Mouse (Mus musculus): Measurements from ENCODE around the gene Rnf144a.

Rnf144a gene

GRCm38 (mm10) chr12:26373721-26374120 is 41.3 kb downstream of the Rnf144a start:
- no peak for DNase-seq (ENCODE audit: low spot score)

GRCm38 (mm10) chr12:26370004-26370403 is 45.0 kb downstream of the Rnf144a start:
- no peak for DNase-seq (ENCODE audit: low spot score)

- no peak for DNase-seq (ENCODE audit: low spot score)
Observed at GRCm38 (mm10) chr12:26367361-26367760, 47.7 kb downstream of the Rnf144a start.

- no peak for DNase-seq (ENCODE audit: low spot score)
Observed at GRCm38 (mm10) chr12:26366372-26366771, 48.7 kb downstream of the Rnf144a start.

- no peak for DNase-seq (ENCODE audit: low spot score)
Observed at GRCm38 (mm10) chr12:26365531-26366315, 49.3 kb downstream of the Rnf144a start.

- no peak for DNase-seq (ENCODE audit: low spot score)
Observed at GRCm38 (mm10) chr12:26364822-26365221, 50.2 kb downstream of the Rnf144a start.

GRCm38 (mm10) chr12:26360946-26361523 is 54.0 kb downstream of the Rnf144a start:
- DNase-seq (ENCODE audit: low spot score) = no peak

GRCm38 (mm10) chr12:26359817-26360216 is 55.2 kb downstream of the Rnf144a start:
- no peak for DNase-seq (ENCODE audit: low spot score)

GRCm38 (mm10) chr12:26359241-26359640 is 55.8 kb downstream of the Rnf144a start:
- no peak for DNase-seq (ENCODE audit: low spot score)

GRCm38 (mm10) chr12:26357246-26357645 is 57.8 kb downstream of the Rnf144a start:
- DNase-seq (ENCODE audit: low spot score) = no peak

- no peak for DNase-seq (ENCODE audit: low spot score)
Observed at GRCm38 (mm10) chr12:26356191-26356590, 58.9 kb downstream of the Rnf144a start.

- DNase-seq (ENCODE audit: low spot score) = no peak
Observed at GRCm38 (mm10) chr12:26351321-26351720, 63.7 kb downstream of the Rnf144a start.

- DNase-seq (ENCODE audit: low spot score) = no peak
Observed at GRCm38 (mm10) chr12:26344408-26344807, 70.6 kb downstream of the Rnf144a start.

- no peak for DNase-seq (ENCODE audit: low spot score)
Observed at GRCm38 (mm10) chr12:26343131-26343530, 71.9 kb downstream of the Rnf144a start.

- no peak for DNase-seq (ENCODE audit: low spot score)
Observed at GRCm38 (mm10) chr12:26342663-26343062, 72.4 kb downstream of the Rnf144a start.

GRCm38 (mm10) chr12:26342086-26342485 is 73.0 kb downstream of the Rnf144a start:
- no peak for DNase-seq (ENCODE audit: low spot score)

GRCm38 (mm10) chr12:26340621-26341020 is 74.4 kb downstream of the Rnf144a start:
- no peak for DNase-seq (ENCODE audit: low spot score)

GRCm38 (mm10) chr12:26339886-26340285 is 75.2 kb downstream of the Rnf144a start:
- no peak for DNase-seq (ENCODE audit: low spot score)

- DNase-seq (ENCODE audit: low spot score) = no peak
Observed at GRCm38 (mm10) chr12:26339181-26339580, 75.9 kb downstream of the Rnf144a start.

- no peak for DNase-seq (ENCODE audit: low spot score)
Observed at GRCm38 (mm10) chr12:26333678-26334077, 81.4 kb downstream of the Rnf144a start.

- no peak for DNase-seq (ENCODE audit: low spot score)
Observed at GRCm38 (mm10) chr12:26331048-26331447, 84.0 kb downstream of the Rnf144a start.

GRCm38 (mm10) chr12:26329756-26330155 is 85.3 kb downstream of the Rnf144a start:
- no peak for DNase-seq (ENCODE audit: low spot score)

GRCm38 (mm10) chr12:26329031-26329675 is 85.9 kb downstream of the Rnf144a start:
- DNase-seq (ENCODE audit: low spot score) = no peak

All from spleen, adult 12 weeks (tissue).